Mouse (Mus musculus): Measurements from ENCODE around the gene Sema3d. TPM values are rescaled to one million over a fixed set of nuclear protein-coding genes. Genes with fewer than 3 reads are reported as not detected.

Sema3d gene
- polyA plus RNA-seq, 1 experiment = 2.4 TPM

DNA sequence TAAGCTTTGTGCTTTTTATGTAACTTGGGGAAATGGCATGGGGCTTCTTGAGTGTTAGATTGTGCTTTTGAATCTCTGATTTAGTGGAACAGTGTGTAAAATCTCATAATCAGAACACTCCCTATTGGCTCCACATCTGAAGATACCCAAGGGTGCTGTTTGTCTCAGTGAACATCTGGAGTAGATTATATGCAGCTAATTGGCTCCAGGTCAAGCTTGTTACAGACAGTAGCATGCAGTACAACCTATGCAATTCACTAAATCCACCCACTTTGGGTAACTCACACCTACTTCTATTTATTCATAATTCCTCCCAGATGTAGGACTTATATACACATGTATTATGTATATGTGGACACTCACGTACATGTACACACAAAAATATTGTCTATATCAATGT, 58.6 kb downstream of the Sema3d start:
- Histone ChIP-seq H3K4me3 (replicated peaks; ENCODE audit: extremely low read depth, low read depth, low read length) (no peak overlapping the region), H3K4me1 (ENCODE audit: control insufficient read depth, insufficient read depth, low read length) (no peaks in the 10 kb centered on the region)
- no peak for DNase-seq
- TF ChIP-seq CTCF (IDR thresholded peaks at IDR 0.05; ENCODE audit: insufficient read depth, low read length) = no peak
- TF ChIP-seq POLR2A (IDR thresholded peaks at IDR 0.05; ENCODE audit: borderline replicate concordance, extremely low read depth, low read depth, low read length) = no peak
- WGBS = 63% methylated on average over 1 of the region's 1 CpGs

DNA sequence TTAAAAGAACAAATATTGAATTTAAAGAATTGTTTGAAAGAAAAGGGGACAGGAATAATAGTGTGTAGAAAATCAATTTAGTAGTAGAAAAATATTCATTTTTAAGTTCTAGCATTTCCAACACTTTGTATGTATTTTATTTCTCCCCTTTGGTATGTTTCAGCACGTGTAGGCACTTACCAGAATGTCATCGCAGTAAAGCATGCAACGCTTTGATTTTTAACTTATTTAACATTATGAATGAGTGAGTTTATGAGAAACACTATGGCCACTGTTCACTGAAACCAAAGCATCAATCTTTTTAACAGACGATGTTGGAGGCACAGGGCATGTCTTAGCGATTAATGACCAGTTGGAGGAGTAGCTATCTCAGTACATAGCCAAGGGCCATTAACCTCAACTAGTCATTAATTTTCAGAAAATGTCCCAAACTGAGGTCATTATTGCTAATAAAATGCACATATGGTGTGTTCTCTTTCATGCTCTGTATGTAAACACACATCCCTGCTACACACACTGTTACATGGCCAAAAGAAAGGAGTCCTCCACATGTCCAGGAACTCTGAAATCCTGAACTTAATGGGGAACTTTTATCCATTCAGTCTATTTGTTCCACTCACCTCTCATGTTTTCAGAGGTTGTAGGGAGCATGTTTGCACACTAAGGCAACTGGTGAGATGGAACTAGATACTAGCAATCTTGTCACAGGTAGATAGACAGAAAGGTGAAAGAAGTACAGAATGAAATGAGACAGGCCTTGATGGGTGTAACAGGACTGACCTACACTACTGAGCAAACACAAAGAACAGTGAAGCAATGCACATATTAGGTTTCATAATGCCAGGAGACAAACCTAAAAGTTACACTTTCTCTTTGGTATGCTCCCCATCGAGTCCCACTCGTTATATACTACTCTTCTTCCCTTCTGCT, 59.3 kb downstream of the Sema3d start:
- 74% methylated on average over 7 of the region's 7 CpGs for WGBS
- TF ChIP-seq CTCF (IDR thresholded peaks at IDR 0.05; ENCODE audit: insufficient read depth, low read length) (no peak), POLR2A (IDR thresholded peaks at IDR 0.05; ENCODE audit: borderline replicate concordance, extremely low read depth, low read depth, low read length) (no peak)
- DNase-seq = no peak
- H3K4me3 ChIP-seq (replicated peaks; ENCODE audit: extremely low read depth, low read depth, low read length) = no peak overlapping the region
- H3K4me1 ChIP-seq (ENCODE audit: control insufficient read depth, insufficient read depth, low read length) = no peaks in the 10 kb centered on the region

DNA sequence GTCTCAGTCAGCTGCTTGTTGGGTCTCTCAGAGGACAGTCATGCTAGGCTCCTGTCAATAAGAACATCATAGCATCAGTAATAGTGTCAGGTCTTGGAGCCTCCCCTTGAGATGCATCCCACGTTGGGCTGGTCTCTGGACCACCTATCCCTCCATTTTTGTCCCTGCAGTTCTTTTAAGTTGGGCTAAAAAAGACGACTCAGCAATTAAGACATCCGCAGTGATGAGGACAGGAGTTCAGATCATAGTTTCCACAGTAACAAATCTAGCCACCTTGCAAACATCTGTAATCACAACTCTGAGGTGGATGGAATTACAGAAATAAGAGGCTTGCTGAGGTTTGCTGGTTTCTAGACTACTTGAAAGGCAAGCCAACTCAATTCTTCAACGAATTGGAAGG, 67.9 kb downstream of the Sema3d start:
- H3K4me3 ChIP-seq (replicated peaks; ENCODE audit: extremely low read depth, low read depth, low read length) = no peak overlapping the region
- WGBS = 83% methylated on average over 4 of the region's 4 CpGs
- no peaks in the 10 kb centered on the region for H3K4me1 ChIP-seq (ENCODE audit: control insufficient read depth, insufficient read depth, low read length)
- no peak for TF ChIP-seq CTCF (IDR thresholded peaks at IDR 0.05; ENCODE audit: insufficient read depth, low read length)
- no peak for DNase-seq

DNA sequence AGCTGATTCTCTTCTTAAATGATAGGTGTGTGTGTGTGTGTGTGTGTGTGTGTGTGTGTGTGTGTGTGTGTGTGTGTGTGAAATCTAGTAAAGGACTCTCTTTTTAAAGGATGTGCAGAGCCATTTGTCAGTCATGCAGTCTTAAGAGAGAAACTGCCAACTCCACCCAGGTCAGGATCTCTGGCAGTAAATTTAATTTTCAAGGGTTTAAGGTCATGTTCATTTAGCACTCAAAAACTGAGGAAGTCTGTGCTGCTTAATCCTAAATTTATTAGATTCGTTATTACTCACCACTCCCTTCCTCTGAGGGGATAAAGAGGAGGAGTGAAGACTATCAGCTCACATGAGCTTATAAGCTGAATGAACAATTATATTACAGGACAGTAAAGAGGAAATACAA, 71.8 kb downstream of the Sema3d start:
- Histone ChIP-seq H3K4me1 (ENCODE audit: control insufficient read depth, insufficient read depth, low read length) (no peaks in the 10 kb centered on the region), H3K4me3 (replicated peaks; ENCODE audit: extremely low read depth, low read depth, low read length) (no peak overlapping the region)
- TF ChIP-seq CTCF (IDR thresholded peaks at IDR 0.05; ENCODE audit: insufficient read depth, low read length) (no peak), POLR2A (IDR thresholded peaks at IDR 0.05; ENCODE audit: borderline replicate concordance, extremely low read depth, low read depth, low read length) (no peak)
- no peak for DNase-seq
- 35% methylated on average over 1 of the region's 1 CpGs for WGBS

DNA sequence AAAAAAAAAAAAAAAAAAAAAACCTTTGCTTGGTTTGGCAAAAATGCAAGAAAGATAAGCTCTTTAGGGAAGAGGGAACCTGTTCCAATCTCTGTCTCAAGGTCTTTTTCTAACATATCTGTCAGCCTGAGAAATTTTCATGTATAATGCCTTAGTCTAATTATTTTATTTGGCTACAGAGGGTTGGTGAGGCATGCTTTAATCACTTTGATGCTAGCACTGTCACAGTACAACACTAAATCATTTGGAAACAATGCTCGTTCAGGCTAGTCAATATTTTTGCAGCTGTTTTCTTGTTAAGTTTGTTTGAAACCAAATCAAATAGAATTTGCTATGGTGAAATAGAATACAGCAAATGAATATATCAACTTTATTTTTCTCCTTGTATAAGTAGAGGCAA, 74.3 kb downstream of the Sema3d start:
- no peaks in the 10 kb centered on the region for H3K4me1 ChIP-seq (ENCODE audit: control insufficient read depth, insufficient read depth, low read length)
- TF ChIP-seq POLR2A (IDR thresholded peaks at IDR 0.05; ENCODE audit: borderline replicate concordance, extremely low read depth, low read depth, low read length) = no peak
- no peak for TF ChIP-seq CTCF (IDR thresholded peaks at IDR 0.05; ENCODE audit: insufficient read depth, low read length)
- H3K4me3 ChIP-seq (replicated peaks; ENCODE audit: extremely low read depth, low read depth, low read length) = no peak overlapping the region
- 61% methylated on average over 1 of the region's 1 CpGs for WGBS
- DNase-seq = no peak

DNA sequence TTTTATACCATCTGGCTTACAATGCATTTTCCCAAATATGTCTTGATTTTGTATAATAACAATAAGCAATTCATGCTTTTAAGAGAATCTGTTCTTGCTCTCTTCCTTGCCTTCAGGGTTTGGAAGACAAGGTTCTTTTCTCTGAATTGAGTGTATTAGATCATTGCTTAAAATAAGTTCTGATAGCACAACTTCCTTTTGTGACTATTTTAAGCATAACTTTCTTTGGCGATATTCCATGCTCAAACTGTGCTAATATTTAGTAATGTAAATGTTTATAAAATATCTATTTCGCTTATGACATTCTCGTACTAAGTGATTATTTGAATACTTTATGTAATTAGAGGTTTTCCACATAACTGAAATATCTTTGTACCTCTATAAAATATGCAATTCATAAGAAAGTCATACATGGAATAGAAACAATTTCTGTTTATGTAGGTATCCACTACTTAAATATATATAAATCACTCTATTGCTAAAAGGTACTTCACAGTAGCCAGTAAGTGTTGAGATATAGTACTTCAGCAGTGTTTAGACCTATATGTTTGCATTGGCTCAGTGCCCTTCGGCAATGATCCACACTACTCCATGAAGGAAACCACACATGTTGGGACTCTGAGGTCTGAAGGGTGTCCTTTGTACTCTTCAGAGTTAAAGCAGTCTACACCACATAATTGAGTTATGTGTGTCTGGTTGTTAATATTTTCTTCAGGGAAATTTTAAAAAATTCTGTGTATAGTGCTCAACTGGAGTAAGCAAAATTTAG, 84.6 kb downstream of the Sema3d start:
- DNase-seq = no peak
- no peak for TF ChIP-seq CTCF (IDR thresholded peaks at IDR 0.05; ENCODE audit: insufficient read depth, low read length)
- TF ChIP-seq POLR2A (IDR thresholded peaks at IDR 0.05; ENCODE audit: borderline replicate concordance, extremely low read depth, low read depth, low read length) = no peak
- Histone ChIP-seq H3K4me1 (ENCODE audit: control insufficient read depth, insufficient read depth, low read length) (no peaks in the 10 kb centered on the region), H3K4me3 (replicated peaks; ENCODE audit: extremely low read depth, low read depth, low read length) (no peak overlapping the region)
- 23% methylated on average over 4 of the region's 4 CpGs for WGBS

DNA sequence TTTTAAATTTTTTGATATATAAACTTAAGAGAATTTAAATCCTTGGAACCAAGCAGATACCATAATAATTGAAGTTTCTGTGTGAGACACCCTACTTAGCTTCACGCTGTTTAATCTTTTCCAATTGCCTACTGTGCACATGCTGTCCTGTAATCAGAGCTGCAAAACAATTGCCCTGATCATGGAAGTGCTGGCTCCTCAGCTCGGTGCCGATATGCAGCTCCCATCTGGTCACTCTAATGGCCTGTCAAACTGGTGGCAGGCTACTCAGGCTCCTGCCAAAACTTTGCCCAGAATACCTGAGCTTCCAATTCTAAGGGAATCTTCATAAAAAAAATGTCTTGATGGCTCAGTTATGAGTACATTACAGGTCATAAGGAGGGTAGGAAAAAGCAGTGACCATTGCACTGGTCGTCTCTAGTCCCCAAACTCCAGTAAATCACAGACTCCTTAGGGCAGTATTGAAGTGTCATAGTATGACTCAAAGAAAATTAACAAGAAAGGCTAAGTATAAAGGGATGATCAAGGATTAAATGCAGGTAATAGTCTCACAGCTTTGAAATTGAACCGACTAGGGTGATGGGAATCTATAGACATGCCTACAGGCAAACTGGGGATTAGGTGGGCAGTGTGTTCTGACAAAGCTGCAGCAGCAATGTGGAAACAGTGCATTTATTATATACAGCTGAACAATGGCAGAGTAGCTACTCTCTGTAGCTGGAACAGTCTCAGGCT, 91.9 kb downstream of the Sema3d start:
- TF ChIP-seq CTCF (IDR thresholded peaks at IDR 0.05; ENCODE audit: insufficient read depth, low read length) (no peak), POLR2A (IDR thresholded peaks at IDR 0.05; ENCODE audit: borderline replicate concordance, extremely low read depth, low read depth, low read length) (no peak)
- Histone ChIP-seq H3K4me1 (ENCODE audit: control insufficient read depth, insufficient read depth, low read length) (no peaks in the 10 kb centered on the region), H3K4me3 (replicated peaks; ENCODE audit: extremely low read depth, low read depth, low read length) (no peak overlapping the region)
- no peak for DNase-seq
- WGBS = 73% methylated on average over 5 of the region's 5 CpGs

DNA sequence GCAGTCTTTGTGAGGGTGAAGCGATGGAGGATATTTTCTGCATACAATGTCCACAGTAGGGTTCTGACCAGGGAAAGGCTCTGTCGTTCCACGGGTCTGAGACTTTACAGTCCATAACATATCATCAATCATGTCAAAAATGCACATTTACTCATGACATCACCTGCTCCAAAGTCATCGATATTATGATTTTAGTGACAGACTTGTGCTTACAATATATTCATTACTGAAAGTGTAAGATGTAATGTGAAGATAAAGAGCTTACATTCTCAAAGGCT, 92.4 kb downstream of the Sema3d start:
- WGBS = 63% methylated on average over 4 of the region's 4 CpGs
- H3K4me1 ChIP-seq (ENCODE audit: control insufficient read depth, insufficient read depth, low read length) = no peaks in the 10 kb centered on the region
- DNase-seq = no peak
- H3K4me3 ChIP-seq (replicated peaks; ENCODE audit: extremely low read depth, low read depth, low read length) = no peak overlapping the region
- TF ChIP-seq POLR2A (IDR thresholded peaks at IDR 0.05; ENCODE audit: borderline replicate concordance, extremely low read depth, low read depth, low read length) = no peak

DNA sequence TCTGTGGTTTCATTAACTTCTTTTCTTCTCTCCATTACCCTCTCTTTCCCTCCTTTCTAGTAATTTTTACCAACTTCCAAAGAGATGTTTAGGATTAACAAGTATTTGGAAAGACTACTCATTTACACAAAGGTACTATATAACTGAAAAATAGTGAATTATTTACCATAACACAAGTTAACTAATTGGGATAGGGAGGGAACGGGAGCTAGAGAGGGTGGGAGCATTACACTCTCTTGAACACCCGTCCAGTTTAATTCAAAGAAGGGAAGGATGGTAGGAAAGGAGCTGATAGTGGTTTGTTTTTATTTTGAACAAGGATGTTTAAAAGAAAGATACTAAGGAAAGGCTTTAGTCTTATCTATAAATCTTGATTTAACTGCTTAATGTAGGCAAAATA, 104.7 kb downstream of the Sema3d start:
- no peak for DNase-seq

More for the DNA sequence above, 104.7 kb downstream of the Sema3d start:
- 67% methylated on average over 2 of the region's 2 CpGs for WGBS
- Histone ChIP-seq H3K4me1 (ENCODE audit: control insufficient read depth, insufficient read depth, low read length) (no peaks in the 10 kb centered on the region), H3K4me3 (replicated peaks; ENCODE audit: extremely low read depth, low read depth, low read length) (no peak overlapping the region)
- TF ChIP-seq POLR2A (IDR thresholded peaks at IDR 0.05; ENCODE audit: borderline replicate concordance, extremely low read depth, low read depth, low read length) = no peak

Data from lung, adult 2 months (tissue).